Mouse (Mus musculus): ENCODE results near the gene Gtsf1l. TPM values are rescaled to one million over a fixed set of nuclear protein-coding genes. Genes with fewer than 3 reads are reported as not detected.

The Gtsf1l gene
- polyA plus RNA-seq, 1 experiment from 2014 or later = not detected

DNA sequence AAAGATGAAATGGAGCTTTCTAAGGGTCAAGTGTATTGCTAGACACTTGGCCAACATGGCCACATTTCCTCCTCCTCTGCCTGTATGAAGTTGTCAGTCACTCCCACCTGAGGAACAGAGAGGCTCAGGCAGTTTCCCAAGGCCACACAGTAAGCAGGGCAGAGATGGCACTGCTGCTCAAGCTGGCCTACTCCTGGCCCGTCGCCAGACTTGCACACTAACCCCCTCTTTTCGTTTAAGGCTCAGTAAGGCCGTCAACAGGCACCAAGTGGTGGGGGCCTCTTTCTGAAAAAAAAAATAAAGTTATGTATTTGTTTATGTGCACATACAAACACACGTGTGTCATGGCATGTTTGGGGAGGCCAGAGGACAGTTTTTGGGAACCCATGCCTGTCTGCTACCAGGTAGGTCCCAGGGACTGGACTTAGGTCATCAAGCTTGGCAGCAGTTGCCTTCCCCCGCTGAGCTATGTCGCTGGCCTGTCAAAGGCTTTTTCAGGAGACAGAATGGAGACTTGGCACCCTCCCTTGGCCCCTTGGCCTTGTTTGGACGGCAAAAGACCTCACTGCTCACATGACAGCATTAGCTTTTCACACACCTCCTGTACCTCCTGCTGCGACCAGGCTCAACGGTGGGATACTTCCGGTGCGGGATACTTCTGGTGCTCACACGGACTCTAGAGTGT lies 16.6 kb upstream of the Gtsf1l start:
- H3K4me2 ChIP-seq (replicated peaks) = no peak overlapping the region
- WGBS = 83% methylated on average over 13 of the region's 13 CpGs

DNA sequence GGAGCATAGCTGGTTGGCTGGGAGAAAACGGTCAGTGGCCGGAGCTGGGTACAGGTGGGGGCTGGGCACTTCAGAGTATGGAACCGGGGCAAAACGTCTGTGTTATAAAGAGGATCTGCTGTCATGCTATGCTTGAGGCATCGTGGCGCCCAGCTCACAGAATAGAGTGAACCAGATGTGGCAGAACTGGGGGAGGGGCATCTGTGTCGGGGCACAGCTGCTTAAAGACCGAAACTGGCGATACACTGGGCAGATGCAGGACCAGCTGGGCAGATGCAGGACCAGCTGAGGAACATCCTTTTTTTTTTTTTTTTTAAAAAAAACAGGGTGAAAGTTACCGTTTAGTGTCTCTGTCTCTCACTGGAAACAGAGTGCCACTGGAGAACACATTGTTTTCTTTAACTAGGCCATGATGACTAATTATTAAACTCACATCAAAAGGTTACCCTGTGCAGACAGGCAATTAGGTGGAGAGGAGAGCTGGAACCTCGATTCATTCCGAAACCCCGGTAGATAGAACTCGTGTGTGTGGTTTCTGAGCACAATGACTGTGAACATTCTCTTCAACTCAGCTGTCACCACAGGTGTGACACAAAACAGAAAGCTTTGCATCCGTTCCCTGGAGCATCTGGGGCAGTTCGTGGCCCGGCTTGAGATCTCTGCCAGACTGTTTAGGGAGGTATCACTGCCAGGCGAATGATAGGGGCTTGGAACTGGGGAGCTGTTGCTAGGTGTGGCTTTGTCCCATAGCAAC lies 15.4 kb upstream of the Gtsf1l start:
- H3K9ac ChIP-seq = no peak overlapping the region
- no peaks in the 10 kb centered on the region for H3K27me3 ChIP-seq (replicated peaks)
- no peak overlapping the region for H3K4me3 ChIP-seq (replicated peaks)
- no peak overlapping the region for H3K27ac ChIP-seq
- ATAC-seq = no peak
- H3K9me3 ChIP-seq = no peaks in the 10 kb centered on the region
- 46% methylated on average over 18 of the region's 18 CpGs for WGBS
- H3K4me1 ChIP-seq (replicated peaks) = peaks cover 10% of the 10 kb centered on the region; the same call in 1 of the 2 replicates
- H3K4me2 ChIP-seq (replicated peaks) = no peak overlapping the region
- no peaks in the 10 kb centered on the region for H3K36me3 ChIP-seq

More for the DNA sequence above, 16.6 kb upstream of the Gtsf1l start:
- Histone ChIP-seq H3K27ac (no peak overlapping the region), H3K9me3 (no peaks in the 10 kb centered on the region), H3K4me3 (replicated peaks) (no peak overlapping the region), H3K36me3 (no peaks in the 10 kb centered on the region), H3K4me1 (replicated peaks) (peaks cover 10% of the 10 kb centered on the region; the same call in 1 of the 2 replicates), H3K9ac (no peak overlapping the region), H3K27me3 (replicated peaks) (no peaks in the 10 kb centered on the region)
- ATAC-seq = no peak

DNA sequence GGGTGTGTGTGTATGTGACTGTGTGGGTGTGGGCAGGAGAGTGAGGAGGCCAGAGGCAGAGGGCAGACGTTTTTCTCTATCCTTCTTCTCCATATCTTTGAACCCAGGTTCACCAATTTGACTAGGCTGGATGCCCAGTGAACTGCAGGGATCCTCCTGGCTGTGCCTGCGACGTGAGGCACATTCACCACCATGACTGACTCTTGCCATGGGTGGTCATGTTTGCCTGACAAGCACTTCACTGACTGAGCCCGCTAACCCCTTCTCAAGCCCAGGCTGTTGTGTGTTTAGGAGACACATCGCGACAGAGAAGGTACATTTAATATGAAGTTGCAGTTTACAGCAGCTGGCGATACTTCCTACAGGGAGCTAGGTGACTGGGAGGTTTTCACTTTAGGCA lies 14.6 kb upstream of the Gtsf1l start:
- H3K9me3 ChIP-seq = no peaks in the 10 kb centered on the region
- H3K4me3 ChIP-seq (replicated peaks) = no peak overlapping the region
- no peak overlapping the region for H3K27ac ChIP-seq
- no peaks in the 10 kb centered on the region for H3K36me3 ChIP-seq
- no peak overlapping the region for H3K4me2 ChIP-seq (replicated peaks)
- 57% methylated on average over 7 of the region's 7 CpGs for WGBS
- no peak overlapping the region for H3K9ac ChIP-seq
- no peaks in the 10 kb centered on the region for H3K27me3 ChIP-seq (replicated peaks)
- no peak for ATAC-seq
- peaks cover 10% of the 10 kb centered on the region; the same call in 1 of the 2 replicates for H3K4me1 ChIP-seq (replicated peaks)

- Histone ChIP-seq H3K36me3 (no peaks in the 10 kb centered on the region), H3K9ac (no peak overlapping the region), H3K4me1 (replicated peaks) (peaks cover 10% of the 10 kb centered on the region; the same call in 1 of the 2 replicates), H3K27me3 (replicated peaks) (no peaks in the 10 kb centered on the region), H3K4me2 (replicated peaks) (no peak overlapping the region), H3K4me3 (replicated peaks) (no peak overlapping the region), H3K9me3 (no peaks in the 10 kb centered on the region), H3K27ac (no peak overlapping the region)
- 6% methylated on average over 10 of the region's 10 CpGs for WGBS
- peak; percentile 41 for ATAC-seq
Measured at GRCm38 (mm10) chr2:163101646-163102203, 14.1 kb upstream of the Gtsf1l start.

- Histone ChIP-seq H3K9me3 (no peaks in the 10 kb centered on the region), H3K27ac (no peak overlapping the region), H3K9ac (no peak overlapping the region), H3K4me3 (replicated peaks) (no peak overlapping the region), H3K27me3 (replicated peaks) (no peaks in the 10 kb centered on the region), H3K4me1 (replicated peaks) (peaks cover 13% of the 10 kb centered on the region; the same call in 1 of the 2 replicates), H3K36me3 (no peaks in the 10 kb centered on the region), H3K4me2 (replicated peaks) (no peak overlapping the region)
- 44% methylated on average over 5 of the region's 5 CpGs for WGBS
- no peak for ATAC-seq
Measured at GRCm38 (mm10) chr2:163100551-163100950, 12.9 kb upstream of the Gtsf1l start.

DNA sequence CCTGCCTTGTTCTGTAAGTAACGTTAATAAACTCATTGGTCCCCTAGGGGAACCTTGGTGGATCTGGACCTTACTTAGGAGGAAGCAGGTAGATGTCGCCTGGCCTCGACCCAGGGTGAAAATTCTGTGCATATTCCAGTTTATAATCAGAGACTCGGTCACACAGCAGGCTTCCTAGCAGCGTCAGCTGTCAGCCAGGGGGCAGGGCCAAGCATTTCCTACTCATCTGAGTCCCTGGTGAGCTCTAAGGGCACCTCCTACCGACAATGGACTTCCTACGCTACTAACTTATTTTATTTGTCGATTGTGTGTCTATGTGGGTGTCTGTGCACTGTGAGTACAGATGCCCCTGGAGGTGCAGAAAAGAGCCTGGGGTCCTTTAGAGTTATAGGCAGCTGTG lies 12.3 kb upstream of the Gtsf1l start:
- no peak overlapping the region for H3K4me3 ChIP-seq (replicated peaks)
- H3K27me3 ChIP-seq (replicated peaks) = no peaks in the 10 kb centered on the region
- no peak for ATAC-seq
- WGBS = 49% methylated on average over 8 of the region's 8 CpGs
- H3K36me3 ChIP-seq = no peaks in the 10 kb centered on the region
- no peak overlapping the region for H3K9ac ChIP-seq
- no peaks in the 10 kb centered on the region for H3K9me3 ChIP-seq
- no peak overlapping the region for H3K4me2 ChIP-seq (replicated peaks)
- no peak overlapping the region for H3K27ac ChIP-seq
- H3K4me1 ChIP-seq (replicated peaks) = peaks cover 13% of the 10 kb centered on the region; the same call in 1 of the 2 replicates

DNA sequence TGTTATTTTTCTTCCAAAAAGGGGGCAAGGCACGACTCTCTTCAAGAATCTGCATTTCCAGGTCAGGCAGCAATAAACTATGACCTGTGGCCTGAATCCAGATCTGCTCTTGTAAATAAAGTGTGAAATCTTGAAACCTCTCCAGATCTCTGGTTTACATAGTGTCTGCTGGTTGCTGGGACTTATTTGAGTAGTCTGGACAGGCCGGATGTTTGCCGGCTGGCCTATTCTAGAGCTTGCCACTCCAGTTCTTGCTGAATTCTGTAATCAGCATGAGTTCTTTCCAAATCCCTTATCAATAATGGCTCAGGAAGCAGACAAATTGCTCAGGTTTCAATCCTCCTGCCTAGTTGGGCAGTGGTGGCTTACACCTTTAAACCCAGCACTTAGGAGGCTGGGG lies 8.1 kb upstream of the Gtsf1l start:
- H3K4me2 ChIP-seq (replicated peaks) = no peak overlapping the region
- H3K27me3 ChIP-seq (replicated peaks) = no peaks in the 10 kb centered on the region
- ATAC-seq = no peak
- no peak overlapping the region for H3K27ac ChIP-seq
- WGBS = 27% methylated on average over 3 of the region's 3 CpGs
- no peak overlapping the region for H3K4me3 ChIP-seq (replicated peaks)
- no peaks in the 10 kb centered on the region for H3K36me3 ChIP-seq
- no peaks in the 10 kb centered on the region for H3K9me3 ChIP-seq
- H3K4me1 ChIP-seq (replicated peaks) = 0 out of 2 replicates have a peak, but pooled peaks cover 2% of the 10 kb centered on the region
- H3K9ac ChIP-seq = no peak overlapping the region

- H3K9me3 ChIP-seq = no peaks in the 10 kb centered on the region
- 85% methylated on average over 10 of the region's 10 CpGs for WGBS
- no peak overlapping the region for H3K4me3 ChIP-seq (replicated peaks)
- ATAC-seq = no peak
- no peak overlapping the region for H3K9ac ChIP-seq
- no peaks in the 10 kb centered on the region for H3K27me3 ChIP-seq (replicated peaks)
- H3K27ac ChIP-seq = no peak overlapping the region
- no peaks in the 10 kb centered on the region for H3K36me3 ChIP-seq
- H3K4me2 ChIP-seq (replicated peaks) = no peak overlapping the region
- 0 out of 2 replicates have a peak, but pooled peaks cover 2% of the 10 kb centered on the region for H3K4me1 ChIP-seq (replicated peaks)
Measured at GRCm38 (mm10) chr2:163094909-163095308, 7.3 kb upstream of the Gtsf1l start.

- no peak for ATAC-seq
- WGBS = 76% methylated on average over 5 of the region's 5 CpGs
- no peaks in the 10 kb centered on the region for H3K4me1 ChIP-seq (replicated peaks)
Measured at GRCm38 (mm10) chr2:163089475-163090123, 1.9 kb upstream of the Gtsf1l start.

GRCm38 (mm10) chr2:163086561-163086960 lies 1.1 kb downstream of the Gtsf1l start:
- Histone ChIP-seq H3K4me2 (replicated peaks) (no peak overlapping the region), H3K9me3 (no peaks in the 10 kb centered on the region)

More at GRCm38 (mm10) chr2:163089475-163090123, 1.9 kb upstream of the Gtsf1l start:
- Histone ChIP-seq H3K4me3 (replicated peaks) (no peak overlapping the region), H3K36me3 (no peaks in the 10 kb centered on the region), H3K4me2 (replicated peaks) (no peak overlapping the region), H3K27me3 (replicated peaks) (no peaks in the 10 kb centered on the region), H3K9ac (no peak overlapping the region), H3K9me3 (no peaks in the 10 kb centered on the region), H3K27ac (no peak overlapping the region)

GRCm38 (mm10) chr2:163085047-163085446 lies 2.6 kb downstream of the Gtsf1l start:
- no peaks in the 10 kb centered on the region for H3K4me1 ChIP-seq (replicated peaks)
- no peak overlapping the region for H3K27ac ChIP-seq
- H3K36me3 ChIP-seq = no peaks in the 10 kb centered on the region
- 88% methylated on average over 6 of the region's 6 CpGs for WGBS
- no peaks in the 10 kb centered on the region for H3K9me3 ChIP-seq
- H3K4me2 ChIP-seq (replicated peaks) = no peak overlapping the region
- no peaks in the 10 kb centered on the region for H3K27me3 ChIP-seq (replicated peaks)
- H3K4me3 ChIP-seq (replicated peaks) = no peak overlapping the region
- H3K9ac ChIP-seq = no peak overlapping the region
- ATAC-seq = no peak

More at GRCm38 (mm10) chr2:163086561-163086960, 1.1 kb downstream of the Gtsf1l start:
- 78% methylated on average over 8 of the region's 8 CpGs for WGBS
- Histone ChIP-seq H3K36me3 (no peaks in the 10 kb centered on the region), H3K9ac (no peak overlapping the region), H3K27ac (no peak overlapping the region), H3K4me3 (replicated peaks) (no peak overlapping the region), H3K27me3 (replicated peaks) (no peaks in the 10 kb centered on the region), H3K4me1 (replicated peaks) (no peaks in the 10 kb centered on the region)
- ATAC-seq = no peak

- no peak overlapping the region for H3K4me3 ChIP-seq (replicated peaks)
- H3K4me2 ChIP-seq (replicated peaks) = no peak overlapping the region
- no peaks in the 10 kb centered on the region for H3K36me3 ChIP-seq
- no peaks in the 10 kb centered on the region for H3K27me3 ChIP-seq (replicated peaks)
- no peak for ATAC-seq
- no peaks in the 10 kb centered on the region for H3K4me1 ChIP-seq (replicated peaks)
- H3K27ac ChIP-seq = no peak overlapping the region
- H3K9ac ChIP-seq = no peak overlapping the region
- no peaks in the 10 kb centered on the region for H3K9me3 ChIP-seq
- 90% methylated on average over 3 of the region's 3 CpGs for WGBS
Measured at GRCm38 (mm10) chr2:163084519-163084918, 3.1 kb downstream of the Gtsf1l start.
